Mouse (Mus musculus) forebrain, postnatal 0 days (tissue): ENCODE data around the gene Tspan18. TPM values are rescaled to one million over a fixed set of nuclear protein-coding genes. Genes with fewer than 3 reads are reported as not detected.
A peak's percentile ranks its signal among the peaks of the same experiment; 100 is the strongest.

ENCODE experiments used
- ATAC-seq: fragments of 200-750 bp; cut with Nextera tagmentation; 2 replicates; pipeline ENCODE4 v1.8.0; 2017; ENCODE audit warnings: mild to moderate bottlenecking, moderate library complexity
- DNase-seq: peaks from one replicate; pipeline ENCODE4 v3.0.0-alpha.2; 2015
- H3K27ac ChIP-seq: fragments of 300-500 bp; sonication (generic); 2 replicates; pipeline ENCODE4 v1.5.1; 2014; ENCODE audit warnings: low read depth, mild to moderate bottlenecking, antibody characterized with exemption, low read length, moderate library complexity, mixed read lengths
- H3K27me3 ChIP-seq: fragments of 300-500 bp; sonication (generic); 2 replicates; pipeline ENCODE4 v1.6.1; 2014; ENCODE audit warnings: mild to moderate bottlenecking, low read length, mixed read lengths; ENCODE audit not compliant: insufficient read depth
- H3K36me3 ChIP-seq: fragments of 300-500 bp; sonication (generic); 2 replicates; pipeline ENCODE4 v1.6.1; 2014; ENCODE audit warnings: mild to moderate bottlenecking, moderate library complexity; ENCODE audit not compliant: insufficient read depth
- H3K4me1 ChIP-seq: fragments of 300-500 bp; sonication (generic); 2 replicates; pipeline ENCODE4 v1.6.1; 2014; ENCODE audit warnings: antibody characterized with exemption; ENCODE audit not compliant: insufficient read depth
- H3K4me2 ChIP-seq: fragments of 300-500 bp; sonication (generic); 2 replicates; pipeline ENCODE4 v1.6.1; 2014; ENCODE audit warnings: low read depth, mild to moderate bottlenecking, moderate library complexity
- H3K4me3 ChIP-seq: fragments of 300-500 bp; sonication (generic); 2 replicates; pipeline ENCODE4 v1.5.1; 2014; ENCODE audit warnings: low read depth, low read length, mixed read lengths
- H3K9ac ChIP-seq: fragments of 300-500 bp; sonication (generic); 2 replicates; pipeline ENCODE4 v1.6.1; 2014; ENCODE audit warnings: mild to moderate bottlenecking
- H3K9me3 ChIP-seq: fragments of 300-500 bp; sonication (generic); 2 replicates; pipeline ENCODE4 v1.6.1; 2016; ENCODE audit warnings: low read length
- CTCF ChIP-seq: sonication (generic); IDR thresholded peaks from 2 replicates; pipeline ENCODE4 v1.5.1; 2016; ENCODE audit warnings: antibody characterized with exemption, control low read depth, low read depth
- WGBS: fragments of 180-500 bp; shearing (Covaris S2); extraction: QIAGEN DNeasy Blood & Tissue Kit; methylation state at CpG from one replicate; pipeline ENCODE4 v1.1.7; 2014; 5-methylcytosine and 5-hydroxymethylcytosine counted together
- polyA plus RNA-seq: library from polyadenylated mRNA; unstranded; fragments of >200 nt; fragmentation: Nextera tagmentation; extraction: Ambion mirVana; gene quantifications from 2 replicates; pipeline ENCODE4 v1.2.1, GENCODE M21; 2015
- total RNA-seq: library from RNA; depleted of rRNA; stranded (reverse); fragments of >200 nt; gene quantifications from 2 replicates; pipeline ENCODE4 v1.2.3, GENCODE M21; 2014

Gene Tspan18
- total and polyA plus RNA-seq, 2 experiments from 2014 or later: 14.4 to 23.1 TPM

- no peaks in the 10 kb centered on the region for H3K9me3 ChIP-seq
- H3K4me2 ChIP-seq: no peak overlapping the region
- 72% methylated on average over 5 of the region's 5 CpGs for WGBS
- no peak overlapping the region for H3K4me3 ChIP-seq
- no peak for ATAC-seq
- H3K9ac ChIP-seq: no peak overlapping the region
- H3K27me3 ChIP-seq: no peaks in the 10 kb centered on the region
- H3K27ac ChIP-seq: no peak overlapping the region
- TF ChIP-seq CTCF: no peak
- H3K36me3 ChIP-seq: no peaks in the 10 kb centered on the region
- H3K4me1 ChIP-seq: peaks cover 15% of the 10 kb centered on the region; the same call in 1 of the 2 replicates
- no peak for DNase-seq
Observed at GRCm38 (mm10) chr2:93172460-93172859, 161.8 kb downstream of the Tspan18 start.

GRCm38 (mm10) chr2:93171929-93172328 is 162.4 kb downstream of the Tspan18 start:
- Histone ChIP-seq H3K4me2 (no peak overlapping the region), H3K27ac (no peak overlapping the region), H3K4me1 (peaks cover 11% of the 10 kb centered on the region; the same call in 1 of the 2 replicates), H3K36me3 (no peaks in the 10 kb centered on the region), H3K27me3 (no peaks in the 10 kb centered on the region), H3K9me3 (no peaks in the 10 kb centered on the region), H3K9ac (no peak overlapping the region), H3K4me3 (no peak overlapping the region)
- DNase-seq (no peak), ATAC-seq (no peak)
- TF ChIP-seq CTCF: no peak
- WGBS: 74% methylated on average over 6 of the region's 6 CpGs

GRCm38 (mm10) chr2:93170845-93171200 is 163.5 kb downstream of the Tspan18 start:
- Histone ChIP-seq H3K4me3 (no peak overlapping the region), H3K4me1 (0 out of 2 replicates have a peak, but pooled peaks cover 5% of the 10 kb centered on the region), H3K9ac (no peak overlapping the region), H3K27me3 (no peaks in the 10 kb centered on the region), H3K9me3 (no peaks in the 10 kb centered on the region), H3K36me3 (no peaks in the 10 kb centered on the region), H3K27ac (0 out of 2 replicates have a peak overlapping the region, but pooled peaks have one; percentile 29), H3K4me2 (no peak overlapping the region)
- DNase-seq: no peak
- no peak for TF ChIP-seq CTCF
- WGBS: 53% methylated on average over 5 of the region's 5 CpGs
- ATAC-seq: no peak; the same call in 1 of the 2 replicates

DNA sequence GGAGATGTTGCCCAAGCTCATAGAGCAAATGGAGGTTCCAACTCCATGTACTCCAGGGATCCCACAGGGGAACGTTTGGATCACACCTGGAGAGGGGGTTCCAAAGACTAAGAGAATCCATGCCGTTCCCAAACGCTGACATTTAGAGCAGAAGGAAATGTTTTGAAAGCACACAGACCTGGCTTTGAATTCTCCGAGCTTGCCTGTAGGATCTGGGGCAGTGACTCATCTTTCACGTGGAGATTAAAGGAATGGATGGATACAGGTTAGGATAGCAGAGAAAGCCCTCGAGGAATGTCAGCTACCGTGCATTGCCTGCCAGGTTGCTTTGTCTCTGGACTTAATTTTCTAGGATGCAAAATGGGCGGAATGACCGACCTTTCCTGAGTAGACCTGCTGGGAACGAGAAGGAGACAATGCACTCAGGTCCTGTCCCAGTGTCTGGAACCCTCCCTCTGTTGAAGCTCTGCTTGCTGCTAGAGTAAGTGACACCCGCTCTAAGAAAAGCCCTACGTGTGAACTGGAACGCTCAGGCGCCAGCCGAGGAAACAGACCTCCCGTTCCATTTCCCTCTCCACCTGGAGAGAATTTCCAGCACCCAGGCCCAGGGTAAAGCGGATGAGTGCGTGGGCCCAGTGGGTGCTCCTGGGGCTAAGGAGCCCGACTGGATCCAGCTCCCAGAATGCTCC is 164.0 kb downstream of the Tspan18 start:
- 0 out of 2 replicates have a peak overlapping the region, but pooled peaks have one; percentile 29 for H3K27ac ChIP-seq
- peak; percentile 10; the same call in 1 of the 2 replicates for ATAC-seq

DNA sequence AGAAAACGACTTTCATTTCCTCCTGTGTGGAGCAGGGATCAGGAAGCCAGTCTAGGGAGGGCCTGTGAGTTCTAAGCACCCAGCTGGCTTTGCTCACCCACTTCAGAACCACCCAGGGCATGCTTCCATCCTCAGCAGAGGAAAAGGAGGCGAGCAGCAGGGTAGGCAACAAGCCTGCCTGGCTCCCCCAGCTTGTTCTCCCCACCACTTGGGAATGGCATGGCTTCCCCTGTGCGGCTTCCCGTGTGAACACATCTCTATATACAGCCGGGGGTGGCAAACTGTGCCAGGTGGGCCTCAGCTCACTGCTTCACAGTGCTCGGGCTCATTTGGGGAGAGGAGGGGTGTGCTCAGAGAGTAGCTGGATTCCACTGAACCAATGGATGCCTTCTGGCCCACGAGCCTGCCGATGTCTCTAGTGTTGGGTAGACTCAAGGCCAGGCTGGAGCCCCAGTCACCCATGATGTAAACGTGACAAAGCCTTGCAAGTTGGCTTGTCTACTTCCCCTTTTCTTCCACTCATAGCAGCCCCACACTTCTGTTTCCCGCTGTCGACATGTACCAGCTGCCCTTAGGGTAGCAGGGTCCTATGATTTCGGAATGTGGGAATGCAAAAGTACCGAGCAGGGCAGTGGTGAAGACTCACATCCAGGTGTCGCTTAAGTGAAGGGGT is 167.4 kb downstream of the Tspan18 start:
- H3K36me3 ChIP-seq: no peaks in the 10 kb centered on the region
- no peak overlapping the region for H3K4me3 ChIP-seq
- WGBS: 75% methylated on average over 14 of the region's 14 CpGs
- peak; percentile 80 for ATAC-seq
- H3K9ac ChIP-seq: no peak overlapping the region
- no peaks in the 10 kb centered on the region for H3K4me1 ChIP-seq
- no peak for TF ChIP-seq CTCF
- no peak overlapping the region for H3K27ac ChIP-seq
- no peaks in the 10 kb centered on the region for H3K27me3 ChIP-seq
- no peaks in the 10 kb centered on the region for H3K9me3 ChIP-seq
- DNase-seq: peak; percentile 54
- H3K4me2 ChIP-seq: no peak overlapping the region

More for the DNA sequence above, 164.0 kb downstream of the Tspan18 start:
- Histone ChIP-seq H3K4me2 (no peak overlapping the region), H3K9ac (no peak overlapping the region), H3K27me3 (no peaks in the 10 kb centered on the region), H3K36me3 (no peaks in the 10 kb centered on the region), H3K4me1 (0 out of 2 replicates have a peak, but pooled peaks cover 5% of the 10 kb centered on the region), H3K9me3 (no peaks in the 10 kb centered on the region), H3K4me3 (no peak overlapping the region)
- no peak for DNase-seq
- 65% methylated on average over 19 of the region's 19 CpGs for WGBS
- no peak for TF ChIP-seq CTCF

DNA sequence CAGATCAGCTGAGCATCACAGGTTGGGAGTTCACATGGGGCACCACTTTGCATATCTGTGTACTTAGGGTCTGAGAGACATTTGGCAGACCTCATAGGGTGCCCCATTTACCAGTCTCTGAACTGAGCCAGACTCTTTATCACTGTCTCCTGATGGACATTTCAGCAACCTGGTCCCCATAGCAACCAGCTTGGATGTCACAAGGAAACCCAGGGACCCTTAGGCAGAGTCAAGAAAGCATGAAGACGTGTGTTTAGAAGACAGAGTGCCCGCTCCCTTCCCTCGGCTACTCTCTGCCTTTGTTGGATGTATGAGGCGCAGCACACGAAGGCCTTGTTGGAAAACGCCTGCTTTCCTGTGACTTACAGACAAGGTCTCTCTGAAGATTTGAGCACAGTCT is 168.0 kb downstream of the Tspan18 start:
- no peak overlapping the region for H3K27ac ChIP-seq
- WGBS: 67% methylated on average over 6 of the region's 6 CpGs
- ATAC-seq: 0 out of 2 replicates have a peak, but pooled peaks have one; percentile 11

GRCm38 (mm10) chr2:93163750-93164335 is 170.5 kb downstream of the Tspan18 start:
- no peak overlapping the region for H3K27ac ChIP-seq
- H3K9ac ChIP-seq: no peak overlapping the region
- H3K9me3 ChIP-seq: no peaks in the 10 kb centered on the region
- TF ChIP-seq CTCF: no peak
- H3K27me3 ChIP-seq: no peaks in the 10 kb centered on the region
- H3K4me3 ChIP-seq: no peak overlapping the region
- WGBS: 87% methylated on average over 6 of the region's 6 CpGs
- no peaks in the 10 kb centered on the region for H3K4me1 ChIP-seq
- DNase-seq (no peak), ATAC-seq (no peak)
- H3K4me2 ChIP-seq: no peak overlapping the region
- no peaks in the 10 kb centered on the region for H3K36me3 ChIP-seq

More for the DNA sequence above, 168.0 kb downstream of the Tspan18 start:
- Histone ChIP-seq H3K27me3 (no peaks in the 10 kb centered on the region), H3K9me3 (no peaks in the 10 kb centered on the region), H3K4me3 (no peak overlapping the region), H3K36me3 (no peaks in the 10 kb centered on the region), H3K4me2 (no peak overlapping the region), H3K4me1 (no peaks in the 10 kb centered on the region), H3K9ac (no peak overlapping the region)
- DNase-seq: no peak
- TF ChIP-seq CTCF: no peak
